Mouse (Mus musculus) midbrain, postnatal 0 days (tissue): Measurements from ENCODE around the gene Med27. TPM values are rescaled to one million over a fixed set of nuclear protein-coding genes. Genes with fewer than 3 reads are reported as not detected.

ENCODE experiments used
- ATAC-seq: fragments of 200-750 bp; cut with Nextera tagmentation; 2 replicates; pipeline ENCODE4 v1.8.0; 2017; ENCODE audit warnings: moderate number of reproducible peaks, mild to moderate bottlenecking, moderate TSS enrichment, moderate library complexity; ENCODE audit not compliant: low FRiP score
- DNase-seq: peaks from one replicate; pipeline ENCODE4 v3.0.0-alpha.2; 2015; ENCODE audit warnings: low spot score
- H3K27ac ChIP-seq: fragments of 300-500 bp; sonication (generic); 2 replicates; pipeline ENCODE4 v1.5.1; 2014; ENCODE audit warnings: low read depth, mild to moderate bottlenecking, low read length, mixed read lengths
- H3K27me3 ChIP-seq: fragments of 300-500 bp; sonication (generic); 2 replicates; pipeline ENCODE4 v1.6.1; 2014; ENCODE audit warnings: low read length, control low read depth, mixed read lengths; ENCODE audit not compliant: insufficient read depth
- H3K36me3 ChIP-seq: fragments of 300-500 bp; sonication (generic); 2 replicates; pipeline ENCODE4 v1.6.1; 2014; ENCODE audit warnings: low read length, control low read depth, mixed read lengths; ENCODE audit not compliant: insufficient read depth
- H3K4me1 ChIP-seq: fragments of 300-500 bp; sonication (generic); 2 replicates; pipeline ENCODE4 v1.6.1; 2014; ENCODE audit warnings: mild to moderate bottlenecking, control low read depth, antibody characterized with exemption, low read length, mixed read lengths; ENCODE audit not compliant: insufficient read depth
- H3K4me2 ChIP-seq: fragments of 300-500 bp; sonication (generic); 2 replicates; pipeline ENCODE4 v1.6.1; 2014; ENCODE audit warnings: low read depth, mild to moderate bottlenecking, low read length, mixed read lengths; ENCODE audit not compliant: poor library complexity, severe bottlenecking
- H3K4me3 ChIP-seq: fragments of 300-500 bp; sonication (generic); 2 replicates; pipeline ENCODE4 v1.5.1; 2014; ENCODE audit warnings: low read depth, mild to moderate bottlenecking, low read length, moderate library complexity
- H3K9ac ChIP-seq: fragments of 300-500 bp; sonication (generic); replicated peaks from 2 replicates; pipeline ENCODE4 v1.6.1; 2014; ENCODE audit warnings: mild to moderate bottlenecking, low read length, moderate library complexity, mixed read lengths; ENCODE audit not compliant: poor library complexity, severe bottlenecking
- H3K9me3 ChIP-seq: fragments of 300-500 bp; sonication (generic); 2 replicates; pipeline ENCODE4 v1.6.1; 2016; ENCODE audit warnings: low read length, control low read depth
- CTCF ChIP-seq: IDR thresholded peaks from 2 replicates; pipeline ENCODE4 v1.5.1; 2016; ENCODE audit warnings: antibody characterized with exemption, mild to moderate bottlenecking
- WGBS: fragments of 180-500 bp; shearing (Covaris S2); extraction: QIAGEN DNeasy Blood & Tissue Kit; methylation state at CpG from one replicate; pipeline ENCODE4 v1.1.7; 2014; 5-methylcytosine and 5-hydroxymethylcytosine counted together
- polyA plus RNA-seq: library from polyadenylated mRNA; unstranded; fragments of >200 nt; fragmentation: Nextera tagmentation; extraction: Ambion mirVana; gene quantifications from 2 replicates; pipeline ENCODE4 v1.2.1, GENCODE M21; 2015
- total RNA-seq: library from RNA; depleted of rRNA; stranded (reverse); fragments of >200 nt; gene quantifications from 2 replicates; pipeline ENCODE4 v1.2.3, GENCODE M21; 2014

Gene Med27
- total and polyA plus RNA-seq, 2 experiments from 2014 or later: 58.0 to 65.0 TPM

GRCm38 (mm10) chr2:29486491-29486890 lies 139.9 kb downstream of the Med27 start:
- H3K4me1 ChIP-seq: peaks cover 3% of the 10 kb centered on the region; the same call in 1 of the 2 replicates
- no peaks in the 10 kb centered on the region for H3K9me3 ChIP-seq
- no peak for TF ChIP-seq CTCF
- no peak overlapping the region for H3K27ac ChIP-seq
- 51% methylated on average over 7 of the region's 7 CpGs for WGBS
- H3K4me2 ChIP-seq: no peak overlapping the region
- H3K4me3 ChIP-seq: no peak overlapping the region
- ATAC-seq (no peak), DNase-seq (no peak)
- no peaks in the 10 kb centered on the region for H3K27me3 ChIP-seq
- no peaks in the 10 kb centered on the region for H3K36me3 ChIP-seq
- no peak overlapping the region for H3K9ac ChIP-seq

GRCm38 (mm10) chr2:29487652-29488051 lies 141.0 kb downstream of the Med27 start:
- no peak for TF ChIP-seq CTCF
- Histone ChIP-seq H3K27me3 (no peaks in the 10 kb centered on the region), H3K4me3 (no peak overlapping the region), H3K36me3 (no peaks in the 10 kb centered on the region), H3K27ac (no peak overlapping the region), H3K9me3 (no peaks in the 10 kb centered on the region), H3K9ac (no peak overlapping the region), H3K4me2 (no peak overlapping the region), H3K4me1 (no peaks in the 10 kb centered on the region; the same call in 1 of the 2 replicates)
- 66% methylated on average over 2 of the region's 2 CpGs for WGBS
- ATAC-seq (no peak), DNase-seq (no peak)

GRCm38 (mm10) chr2:29488379-29489236 lies 142.0 kb downstream of the Med27 start:
- Histone ChIP-seq H3K4me2 (no peak overlapping the region), H3K27me3 (no peaks in the 10 kb centered on the region), H3K9ac (no peak overlapping the region), H3K4me3 (no peak overlapping the region), H3K4me1 (peaks cover 5% of the 10 kb centered on the region), H3K27ac (no peak overlapping the region), H3K36me3 (no peaks in the 10 kb centered on the region), H3K9me3 (no peaks in the 10 kb centered on the region)
- TF ChIP-seq CTCF: no peak
- ATAC-seq (no peak), DNase-seq (no peak)
- WGBS: 65% methylated on average over 13 of the region's 13 CpGs

- Histone ChIP-seq H3K4me1 (peaks cover 10% of the 10 kb centered on the region), H3K27me3 (no peaks in the 10 kb centered on the region), H3K4me3 (no peak overlapping the region), H3K36me3 (no peaks in the 10 kb centered on the region), H3K4me2 (no peak overlapping the region), H3K9me3 (no peaks in the 10 kb centered on the region), H3K27ac (no peak overlapping the region), H3K9ac (no peak overlapping the region)
- 77% methylated on average over 6 of the region's 6 CpGs for WGBS
- TF ChIP-seq CTCF: no peak
- no peak for ATAC-seq
- no peak for DNase-seq
Observed at GRCm38 (mm10) chr2:29491656-29492055, 145.0 kb downstream of the Med27 start.

GRCm38 (mm10) chr2:29493396-29494031 lies 146.9 kb downstream of the Med27 start:
- 0 out of 2 replicates have a peak overlapping the region, but pooled peaks have one; percentile 29 for H3K9ac ChIP-seq
- H3K27me3 ChIP-seq: no peaks in the 10 kb centered on the region
- H3K4me3 ChIP-seq: no peak overlapping the region
- H3K4me1 ChIP-seq: peaks cover 10% of the 10 kb centered on the region
- no peak for ATAC-seq
- no peak for TF ChIP-seq CTCF
- DNase-seq: peak; percentile 71
- no peaks in the 10 kb centered on the region for H3K9me3 ChIP-seq
- H3K27ac ChIP-seq: peak overlapping the region; percentile 47; the same call in 1 of the 2 replicates
- no peaks in the 10 kb centered on the region for H3K36me3 ChIP-seq
- H3K4me2 ChIP-seq: no peak overlapping the region
- 14% methylated on average over 9 of the region's 9 CpGs for WGBS

- TF ChIP-seq CTCF: peak; percentile 6; the same call in 1 of the 2 replicates
- peaks cover 10% of the 10 kb centered on the region for H3K4me1 ChIP-seq
- no peak overlapping the region for H3K9ac ChIP-seq
- 58% methylated on average over 2 of the region's 2 CpGs for WGBS
- DNase-seq (peak; percentile 72), ATAC-seq (peak; percentile 34; the same call in 1 of the 2 replicates)
- H3K36me3 ChIP-seq: no peaks in the 10 kb centered on the region
- no peak overlapping the region for H3K4me2 ChIP-seq
- H3K9me3 ChIP-seq: no peaks in the 10 kb centered on the region
- H3K27me3 ChIP-seq: no peaks in the 10 kb centered on the region
- no peak overlapping the region for H3K4me3 ChIP-seq
- no peak overlapping the region for H3K27ac ChIP-seq
Observed at GRCm38 (mm10) chr2:29495271-29495670, 148.7 kb downstream of the Med27 start.
